Mouse (Mus musculus) heart, embryonic 12.5 days (tissue): ENCODE data around the gene Mxra7. TPM values are rescaled to one million over a fixed set of nuclear protein-coding genes. Genes with fewer than 3 reads are reported as not detected.

ENCODE experiments used
- ATAC-seq: fragments of 200-750 bp; cut with Nextera tagmentation; 2 replicates; pipeline ENCODE4 v1.8.0; 2017; ENCODE audit warnings: moderate TSS enrichment, moderate library complexity; ENCODE audit not compliant: insufficient number of reproducible peaks, low FRiP score
- H3K27ac ChIP-seq: fragments of 300-500 bp; sonication (generic); 2 replicates; pipeline ENCODE4 v1.5.1; 2016; ENCODE audit warnings: mild to moderate bottlenecking, moderate library complexity; ENCODE audit not compliant: poor library complexity, severe bottlenecking
- H3K27me3 ChIP-seq: fragments of 300-500 bp; sonication (generic); replicated peaks from 2 replicates; pipeline ENCODE4 v1.6.1; 2016; ENCODE audit warnings: mild to moderate bottlenecking, moderate library complexity
- H3K36me3 ChIP-seq: fragments of 300-500 bp; sonication (generic); 2 replicates; pipeline ENCODE4 v1.6.1; 2016; ENCODE audit warnings: mild to moderate bottlenecking, moderate library complexity
- H3K4me1 ChIP-seq: fragments of 300-500 bp; sonication (generic); replicated peaks from 2 replicates; pipeline ENCODE4 v1.6.1; 2016; ENCODE audit warnings: mild to moderate bottlenecking
- H3K4me2 ChIP-seq: fragments of 300-500 bp; sonication (generic); 2 replicates; pipeline ENCODE4 v1.6.1; 2016; ENCODE audit warnings: mild to moderate bottlenecking, moderate library complexity
- H3K4me3 ChIP-seq: fragments of 300-500 bp; sonication (generic); 2 replicates; pipeline ENCODE4 v1.5.1; 2016; ENCODE audit warnings: mild to moderate bottlenecking
- H3K9ac ChIP-seq: fragments of 300-500 bp; sonication (generic); 2 replicates; pipeline ENCODE4 v1.6.1; 2016; ENCODE audit warnings: mild to moderate bottlenecking, moderate library complexity
- H3K9me3 ChIP-seq: fragments of 300-500 bp; sonication (generic); replicated peaks from 2 replicates; pipeline ENCODE4 v1.6.1; 2016; ENCODE audit warnings: mild to moderate bottlenecking, moderate library complexity
- WGBS: fragments of 180-500 bp; shearing (Covaris S2); methylation state at CpG from one replicate; pipeline ENCODE4 v1.1.7; 2016; 5-methylcytosine and 5-hydroxymethylcytosine counted together
- polyA plus RNA-seq: library from polyadenylated mRNA; unstranded; fragments of >200 nt; fragmentation: Nextera tagmentation; extraction: Ambion mirVana; gene quantifications from 2 replicates; pipeline ENCODE4 v1.2.1, GENCODE M21; 2016

Mxra7 gene
- polyA plus RNA-seq, 1 experiment from 2014 or later = 27.0 TPM

DNA sequence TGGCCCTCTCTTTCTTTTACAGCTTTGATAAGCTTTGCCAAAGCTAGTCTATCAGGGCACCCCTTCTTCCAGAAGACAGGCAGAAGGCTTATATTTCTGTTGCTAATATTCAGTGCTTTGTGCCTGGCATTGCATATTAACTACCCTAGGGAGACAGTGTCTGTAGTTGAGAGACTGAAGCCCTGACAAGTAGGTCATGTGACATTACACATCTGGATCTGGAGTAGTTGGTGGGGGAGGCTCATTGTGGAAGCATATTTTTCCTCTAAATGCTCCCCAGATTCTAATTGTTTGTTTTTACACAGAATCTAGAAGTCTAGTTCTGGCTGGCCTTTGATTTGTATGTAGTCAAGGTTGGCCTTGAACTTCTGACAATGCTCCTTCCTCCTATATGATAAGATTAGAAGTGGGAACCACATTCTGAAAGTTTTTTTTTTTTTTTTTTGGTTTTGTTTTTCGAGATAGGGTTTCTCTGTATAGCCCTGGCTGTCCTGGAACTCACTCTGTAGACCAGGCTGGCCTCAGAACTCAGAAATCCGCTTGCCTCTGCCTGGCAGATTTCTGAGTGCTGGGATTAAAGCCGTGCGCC, 18.8 kb upstream of the Mxra7 start:
- no peak overlapping the region for H3K4me3 ChIP-seq
- no peak overlapping the region for H3K27ac ChIP-seq
- peaks cover 22% of the 10 kb centered on the region for H3K4me1 ChIP-seq
- H3K36me3 ChIP-seq = peaks cover 45% of the 10 kb centered on the region
- no peaks in the 10 kb centered on the region for H3K9me3 ChIP-seq
- no peak overlapping the region for H3K4me2 ChIP-seq
- no peak overlapping the region for H3K9ac ChIP-seq
- no peaks in the 10 kb centered on the region for H3K27me3 ChIP-seq
- WGBS = 67% methylated on average over 4 of the region's 4 CpGs
- no peak for ATAC-seq

DNA sequence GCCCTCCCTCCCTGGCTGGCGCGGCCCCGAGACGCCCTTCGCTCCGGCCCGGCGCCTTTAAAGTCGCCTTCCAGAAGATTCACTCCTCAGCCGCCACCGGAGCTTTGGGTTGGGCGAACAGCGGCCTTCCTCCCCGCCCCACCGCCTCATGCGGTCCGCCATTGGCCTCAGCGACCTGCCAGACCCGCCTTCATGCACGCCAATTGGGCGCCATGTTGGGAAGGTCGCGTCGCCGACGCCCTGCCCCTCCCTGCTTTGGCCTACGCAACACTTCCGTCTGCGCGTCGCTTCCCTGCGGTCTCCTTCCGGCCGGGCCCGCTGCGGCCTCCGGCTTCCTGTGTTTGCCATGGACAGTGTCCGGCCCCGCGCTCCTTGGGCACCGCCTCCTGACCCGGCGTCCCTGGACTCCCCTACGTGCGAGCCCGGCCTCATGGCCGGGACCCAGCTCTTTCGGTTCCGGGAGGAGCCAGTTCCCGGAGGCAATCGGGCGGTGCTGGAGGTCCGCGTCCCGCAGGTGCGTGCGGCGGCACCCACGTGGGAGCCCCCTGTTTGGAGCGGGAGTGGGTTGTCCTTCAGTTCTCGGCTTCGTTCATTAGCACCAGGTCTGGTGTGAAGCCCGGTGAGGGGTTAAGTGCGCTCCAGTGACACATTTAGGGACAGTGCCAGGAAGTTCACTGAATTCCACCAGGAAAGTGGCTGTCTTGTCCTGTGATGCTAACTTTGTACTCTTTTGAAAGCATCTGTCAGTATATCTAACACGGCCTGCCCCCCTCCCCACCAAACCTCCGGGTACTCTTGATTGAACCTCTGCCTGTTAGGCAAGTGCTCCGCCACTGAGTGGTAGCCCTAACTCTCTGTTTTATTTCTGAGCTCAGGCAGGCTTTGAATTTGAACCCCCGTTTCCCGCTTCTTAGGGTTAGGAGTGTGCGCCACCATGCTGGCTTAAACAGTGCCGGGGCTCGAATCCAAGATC, 15.7 kb upstream of the Mxra7 start, which contains the start of the genes Mettl23 and Jmjd6:
TSS of gene Mettl23 (plus strand) at position 18 of the 973 bp plus-strand sequence.
TSS of gene Jmjd6 (minus strand) at position 189 of the 973 bp plus-strand sequence.
- H3K36me3 ChIP-seq = peaks cover 48% of the 10 kb centered on the region
- H3K4me1 ChIP-seq = peaks cover 37% of the 10 kb centered on the region
- H3K9ac ChIP-seq = peak within 1 kb of the TSS; percentile 94
- H3K27me3 ChIP-seq = no peaks in the 10 kb centered on the region
- peak; percentile 94 for ATAC-seq
- 1% methylated on average over 72 of the region's 72 CpGs for whole genome bisulfite sequencing
- peak within 1 kb of the TSS; percentile 79 for H3K4me3 ChIP-seq
- peak within 1 kb of the TSS; percentile 99 for H3K27ac ChIP-seq
- H3K9me3 ChIP-seq = no peaks in the 10 kb centered on the region
- H3K4me2 ChIP-seq = peak within 1 kb of the TSS; percentile 93

DNA sequence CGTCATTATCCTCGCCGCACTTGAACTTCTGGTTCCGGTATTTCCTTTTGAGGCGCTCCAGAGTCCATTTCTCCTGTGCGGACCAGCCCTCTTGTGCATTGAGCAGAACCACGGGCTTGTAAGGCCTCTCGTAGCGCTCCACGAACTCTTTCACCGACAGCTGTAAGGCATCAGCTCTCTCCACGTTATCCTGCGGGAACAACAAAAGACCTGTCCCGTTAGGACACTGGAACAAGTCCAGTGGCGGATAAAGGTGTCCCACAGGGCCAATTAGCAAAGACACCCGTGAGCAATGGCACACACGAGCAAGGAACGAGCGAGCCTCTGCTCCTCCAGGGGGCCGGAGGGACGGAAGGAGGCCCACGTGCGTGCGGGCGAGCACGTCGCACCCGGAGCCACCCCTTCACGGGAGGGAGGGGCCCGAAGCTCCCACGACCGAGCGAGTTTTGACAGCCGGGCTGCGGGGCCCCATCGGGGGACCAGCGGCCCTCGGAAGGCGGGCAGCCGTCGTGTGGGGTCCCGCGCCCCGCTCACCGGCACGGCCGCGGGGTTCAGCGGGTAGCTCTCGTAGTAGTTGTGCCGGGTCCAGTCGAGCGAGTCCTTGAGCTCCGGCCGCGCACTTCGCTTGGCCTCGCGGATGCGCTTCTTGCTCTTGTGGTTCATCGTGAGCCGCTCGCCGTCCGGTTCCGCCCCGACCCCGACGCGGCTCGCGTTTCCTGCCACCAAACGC, 14.8 kb upstream of the Mxra7 start:
- Histone ChIP-seq H3K4me3 (peak overlapping the region; percentile 79), H3K4me1 (peaks cover 37% of the 10 kb centered on the region), H3K9ac (peak overlapping the region; percentile 94), H3K27ac (peak overlapping the region; percentile 99), H3K36me3 (peaks cover 48% of the 10 kb centered on the region), H3K4me2 (peak overlapping the region; percentile 93), H3K27me3 (no peaks in the 10 kb centered on the region), H3K9me3 (no peaks in the 10 kb centered on the region)
- under 1% methylated on average over 72 of the region's 73 CpGs for WGBS
- ATAC-seq = peak; percentile 68

DNA sequence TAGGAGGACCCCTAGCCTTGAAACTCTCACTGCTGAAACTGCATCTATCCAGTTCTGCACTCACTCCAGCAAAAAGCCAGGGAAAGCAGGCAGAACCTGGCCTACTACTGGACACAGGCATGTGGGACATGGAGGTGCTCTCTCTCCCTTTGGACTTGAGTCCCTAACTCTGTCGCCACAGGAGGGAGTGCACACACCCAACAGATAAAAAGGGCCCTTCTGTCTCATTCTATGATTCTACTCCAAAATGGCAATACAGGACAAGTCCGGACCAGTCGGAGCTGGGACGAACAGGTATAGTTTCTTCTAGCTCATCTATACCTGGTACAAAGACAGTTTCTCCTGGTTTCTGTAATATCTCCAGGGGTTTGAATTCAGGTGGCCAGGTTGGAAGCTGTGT, 12.9 kb upstream of the Mxra7 start:
- Histone ChIP-seq H3K4me3 (peak overlapping the region; percentile 79), H3K36me3 (peaks cover 55% of the 10 kb centered on the region)
- 77% methylated on average over 4 of the region's 4 CpGs for WGBS

DNA sequence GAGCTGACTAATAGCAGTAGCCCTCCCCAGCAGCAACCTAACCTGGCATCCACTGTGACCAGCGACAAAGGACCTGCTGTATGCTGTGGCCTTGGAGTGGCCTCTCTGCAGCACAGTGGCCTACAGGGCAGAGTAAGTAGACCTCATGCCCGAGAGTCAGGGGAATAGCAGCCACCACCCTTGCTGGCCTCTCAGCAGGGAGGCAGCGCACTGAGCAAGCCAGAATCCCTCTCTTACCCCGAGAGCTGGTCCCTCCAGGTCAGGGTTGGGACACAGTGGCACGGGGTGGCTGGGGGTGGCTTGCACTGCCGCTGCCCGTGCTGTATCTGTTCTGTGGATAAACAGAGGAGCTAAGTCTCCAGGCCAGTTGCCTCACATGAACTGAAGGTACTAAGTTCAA, 11.8 kb upstream of the Mxra7 start:
- H3K27me3 ChIP-seq = no peaks in the 10 kb centered on the region
- WGBS = 80% methylated on average over 7 of the region's 7 CpGs
- H3K9me3 ChIP-seq = no peaks in the 10 kb centered on the region
- peaks cover 67% of the 10 kb centered on the region for H3K36me3 ChIP-seq
- no peak overlapping the region for H3K27ac ChIP-seq
- 0 out of 2 replicates have a peak overlapping the region, but pooled peaks have one; percentile 24 for H3K4me2 ChIP-seq
- ATAC-seq = no peak
- peak overlapping the region; percentile 52; the same call in 1 of the 2 replicates for H3K9ac ChIP-seq
- peaks cover 35% of the 10 kb centered on the region for H3K4me1 ChIP-seq
- no peak overlapping the region for H3K4me3 ChIP-seq

More for the DNA sequence above, 12.9 kb upstream of the Mxra7 start:
- Histone ChIP-seq H3K27me3 (no peaks in the 10 kb centered on the region), H3K4me2 (peak overlapping the region; percentile 93), H3K9me3 (no peaks in the 10 kb centered on the region), H3K9ac (peak overlapping the region; percentile 94), H3K4me1 (peaks cover 35% of the 10 kb centered on the region), H3K27ac (no peak overlapping the region)
- ATAC-seq = no peak

DNA sequence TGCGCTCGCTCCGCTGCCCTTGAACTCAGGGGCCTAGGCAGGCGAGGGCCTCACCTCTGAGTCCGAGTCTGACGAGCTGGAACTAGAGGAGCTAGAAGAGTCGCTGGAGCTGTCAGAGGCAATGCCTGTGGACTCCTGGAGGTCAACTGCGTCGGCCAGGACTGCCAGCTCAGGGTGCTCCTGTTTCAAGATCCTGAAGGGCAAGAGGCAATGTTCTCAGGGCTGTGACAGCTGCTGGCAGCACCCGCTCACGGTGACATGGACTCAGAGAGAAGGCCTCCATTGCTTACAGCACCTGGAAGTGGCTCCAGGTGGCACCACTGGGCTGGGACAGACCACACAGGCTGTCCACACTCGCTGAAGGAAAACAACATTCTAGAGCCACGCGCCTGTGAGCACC, 11.1 kb upstream of the Mxra7 start:
- no peaks in the 10 kb centered on the region for H3K9me3 ChIP-seq
- no peak overlapping the region for H3K27ac ChIP-seq
- H3K4me3 ChIP-seq = no peak overlapping the region
- no peak for ATAC-seq
- H3K4me2 ChIP-seq = no peak overlapping the region
- WGBS = 87% methylated on average over 14 of the region's 14 CpGs
- H3K9ac ChIP-seq = no peak overlapping the region
- no peaks in the 10 kb centered on the region for H3K27me3 ChIP-seq
- peaks cover 73% of the 10 kb centered on the region for H3K36me3 ChIP-seq
- peaks cover 29% of the 10 kb centered on the region for H3K4me1 ChIP-seq

DNA sequence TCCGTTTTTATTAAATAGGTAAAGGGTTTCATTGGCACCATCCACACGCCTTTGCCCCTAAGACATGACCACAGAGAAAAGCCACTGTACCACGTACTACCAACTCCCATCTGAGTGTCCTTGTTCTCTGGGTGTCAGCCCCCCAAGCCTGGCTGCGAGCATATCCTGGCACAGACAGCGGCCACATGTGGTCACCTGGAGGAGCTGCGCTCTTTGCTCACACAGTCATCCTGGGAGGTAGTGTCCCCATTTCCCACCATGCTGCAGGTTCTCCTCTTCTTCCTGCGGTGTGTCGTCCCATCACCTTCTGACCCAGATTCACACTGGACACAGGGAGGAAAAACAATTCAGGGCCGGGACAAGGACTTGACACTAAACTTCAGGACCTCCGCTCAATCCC, 9.6 kb upstream of the Mxra7 start:
- Histone ChIP-seq H3K4me2 (no peak overlapping the region), H3K27ac (no peak overlapping the region), H3K4me1 (peaks cover 29% of the 10 kb centered on the region), H3K27me3 (no peaks in the 10 kb centered on the region), H3K9ac (no peak overlapping the region), H3K4me3 (no peak overlapping the region), H3K36me3 (peaks cover 87% of the 10 kb centered on the region), H3K9me3 (no peaks in the 10 kb centered on the region)
- 94% methylated on average over 10 of the region's 10 CpGs for WGBS
- no peak for ATAC-seq

DNA sequence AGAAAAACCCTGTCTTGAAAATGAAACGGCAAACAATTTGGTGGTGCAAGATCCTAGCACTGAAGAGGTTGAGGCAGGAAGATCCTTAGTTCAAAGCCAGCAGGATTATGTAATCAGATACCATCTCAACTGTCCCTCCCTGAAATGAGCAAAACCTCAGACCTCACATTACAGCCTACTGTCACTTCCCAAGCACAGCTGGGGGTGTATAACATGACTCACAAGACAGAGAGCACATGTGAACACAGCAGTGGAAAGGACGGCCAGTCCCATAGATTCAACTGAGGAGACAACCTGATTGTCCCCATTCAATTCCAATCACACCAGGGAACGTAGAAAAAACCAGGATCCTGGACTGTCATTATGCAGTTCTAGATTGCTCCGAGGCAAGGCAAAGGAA, 8.4 kb upstream of the Mxra7 start:
- WGBS = 85% methylated on average over 4 of the region's 4 CpGs
- Histone ChIP-seq H3K4me3 (no peak overlapping the region), H3K27me3 (no peaks in the 10 kb centered on the region), H3K4me1 (peaks cover 21% of the 10 kb centered on the region), H3K27ac (no peak overlapping the region), H3K9me3 (no peaks in the 10 kb centered on the region), H3K9ac (no peak overlapping the region), H3K4me2 (no peak overlapping the region), H3K36me3 (peaks cover 90% of the 10 kb centered on the region)
- no peak for ATAC-seq

DNA sequence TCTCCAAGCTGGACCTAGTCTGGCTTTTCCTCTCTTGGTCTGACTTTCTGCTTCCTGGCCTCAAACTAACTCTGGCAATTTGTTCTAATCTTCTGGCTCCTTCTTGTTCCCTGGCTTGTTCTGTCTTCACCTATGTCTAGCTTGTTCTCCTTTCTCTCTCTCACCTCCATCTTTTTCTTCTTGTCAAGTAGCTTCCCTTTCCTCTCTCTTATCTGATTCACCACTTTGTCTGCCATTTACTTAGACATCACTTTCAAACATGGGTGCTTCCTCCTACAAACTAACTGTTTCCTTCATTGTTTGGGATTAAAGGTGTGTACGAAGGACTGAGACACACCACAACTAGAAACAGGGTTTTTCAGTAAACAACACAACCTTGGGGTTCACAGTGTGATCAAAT, 7.1 kb upstream of the Mxra7 start:
- Histone ChIP-seq H3K4me2 (no peak overlapping the region), H3K9me3 (no peaks in the 10 kb centered on the region), H3K27ac (no peak overlapping the region), H3K9ac (no peak overlapping the region), H3K4me3 (no peak overlapping the region), H3K36me3 (peaks cover 80% of the 10 kb centered on the region), H3K4me1 (peaks cover 7% of the 10 kb centered on the region), H3K27me3 (no peaks in the 10 kb centered on the region)
- 81% methylated on average over 1 of the region's 1 CpGs for whole genome bisulfite sequencing
- no peak for ATAC-seq

DNA sequence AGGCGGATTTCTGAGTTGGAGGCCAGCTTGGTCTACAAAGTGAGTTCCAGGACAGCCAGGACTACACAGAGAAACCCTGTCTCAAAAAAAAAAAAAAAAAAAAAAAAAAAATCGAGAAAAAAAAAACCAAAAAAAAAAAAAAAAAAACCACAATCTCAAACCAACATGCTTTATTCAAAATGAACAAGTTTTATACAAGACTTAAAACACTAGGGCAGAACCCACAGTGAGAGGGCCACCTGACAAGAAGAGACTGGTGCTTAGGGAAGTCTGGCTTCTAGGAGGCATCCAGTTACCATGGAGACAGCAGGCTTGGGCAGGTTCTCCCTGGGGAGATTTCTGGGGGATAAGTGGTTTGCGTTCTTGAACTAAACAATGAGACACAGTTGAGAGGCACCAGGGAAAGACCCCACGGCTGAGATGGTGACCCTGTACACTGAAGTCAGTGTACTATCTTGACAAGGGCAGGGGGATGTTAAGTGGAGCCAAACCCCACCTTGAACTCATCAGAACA, 4.4 kb upstream of the Mxra7 start:
- H3K9me3 ChIP-seq = no peaks in the 10 kb centered on the region
- H3K4me3 ChIP-seq = no peak overlapping the region
- H3K4me1 ChIP-seq = peaks cover 18% of the 10 kb centered on the region
- H3K4me2 ChIP-seq = no peak overlapping the region
- H3K27ac ChIP-seq = no peak overlapping the region
- no peak for ATAC-seq
- no peak overlapping the region for H3K9ac ChIP-seq
- WGBS = 42% methylated on average over 4 of the region's 4 CpGs
- H3K27me3 ChIP-seq = no peaks in the 10 kb centered on the region
- peaks cover 53% of the 10 kb centered on the region for H3K36me3 ChIP-seq
